Mouse (Mus musculus): Measurements from ENCODE around the gene Krtap2-4. TPM values are rescaled to one million over a fixed set of nuclear protein-coding genes. Genes with fewer than 3 reads are reported as not detected.
"Not testable (repeated sequence)": the region's sequence is repeated elsewhere in the genome, so short reads cannot be mapped to it uniquely, and the experiment has no call there.

Gene Krtap2-4
- polyA plus RNA-seq (2014; fragmentation: Nextera tagmentation; extraction: Ambion mirVana), result not detected in 2 replicates

DNA sequence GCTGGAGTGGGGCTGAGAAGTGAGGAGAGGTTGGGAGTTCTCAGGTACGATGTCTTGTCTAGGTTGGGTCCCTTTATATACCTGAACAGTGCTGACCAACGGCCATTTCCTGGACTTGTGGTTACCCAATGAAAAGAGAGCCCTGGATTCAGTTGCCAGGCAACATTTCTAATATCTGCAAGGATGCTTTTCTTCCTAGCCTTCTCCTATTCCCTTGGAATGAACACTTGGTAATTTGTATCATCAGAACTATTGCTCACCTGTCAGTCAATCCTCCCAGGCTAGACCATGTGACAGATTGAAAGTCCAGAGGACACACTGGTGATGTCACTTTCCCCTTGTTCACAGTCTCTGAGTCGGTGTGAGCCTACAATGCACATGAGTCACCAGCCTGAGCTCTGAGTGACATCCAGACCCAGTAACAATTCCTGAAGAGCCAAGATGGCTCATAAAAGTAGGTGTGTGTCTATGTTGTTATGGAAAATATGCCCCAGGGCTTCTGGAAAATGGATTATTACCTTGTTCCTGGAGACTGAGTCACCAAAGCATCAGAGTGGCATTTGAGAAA, at the start of gene Krtap2-4:
Krtap2-4 (minus strand) TSS at position 51 of the 568 bp plus-strand sequence.
- ATAC-seq (replicated peaks; ENCODE audit: insufficient number of reproducible peaks, low FRiP score, low TSS enrichment, low read depth) (no peak), DNase-seq (ENCODE audit: low spot score) (no peak)
- Histone ChIP-seq H3K27ac (replicated peaks; ENCODE audit: low read depth, low read length) (no peak within 1 kb of the TSS), H3K9ac (replicated peaks; ENCODE audit: low read length) (no peak within 1 kb of the TSS), H3K27me3 (ENCODE audit: control insufficient read depth, insufficient read depth, low read length) (no peaks in the 10 kb centered on the region), H3K4me3 (ENCODE audit: low read depth, low read length) (no peak within 1 kb of the TSS), H3K4me2 (ENCODE audit: low read depth, low read length) (no peak within 1 kb of the TSS), H3K36me3 (replicated peaks; ENCODE audit: control insufficient read depth, insufficient read depth, low read depth, low read length) (no peaks in the 10 kb centered on the region), H3K9me3 (replicated peaks; ENCODE audit: control insufficient read depth, low read length) (no peaks in the 10 kb centered on the region), H3K4me1 (ENCODE audit: control insufficient read depth, insufficient read depth, low read length) (no peaks in the 10 kb centered on the region)
- WGBS, result 76% methylated on average over 3 of the region's 3 CpGs

DNA sequence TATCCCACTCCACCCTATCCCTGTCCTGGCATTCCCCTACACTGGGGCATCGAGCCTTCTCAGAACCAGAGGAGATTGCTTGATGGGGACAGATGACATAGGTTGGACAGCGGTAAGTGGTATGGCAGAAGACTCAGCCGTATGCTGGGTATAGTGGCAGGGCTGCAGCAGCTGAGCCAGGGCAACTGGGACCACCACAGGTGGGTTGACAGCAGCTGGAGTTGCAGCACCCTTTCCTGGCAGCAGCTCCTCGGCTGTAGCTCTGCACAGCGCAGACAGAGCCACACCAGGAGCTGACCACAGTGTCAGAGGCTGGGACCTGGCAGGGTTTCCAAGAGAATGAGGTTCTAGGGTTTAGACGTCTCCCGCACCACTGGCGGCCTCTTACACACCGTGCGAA, 48.2 kb upstream of the Krtap2-4 start:
- no peak for DNase-seq (ENCODE audit: low spot score)
- Histone ChIP-seq H3K36me3 (replicated peaks; ENCODE audit: control insufficient read depth, insufficient read depth, low read depth, low read length) (no peaks in the 10 kb centered on the region), H3K4me1 (ENCODE audit: control insufficient read depth, insufficient read depth, low read length) (no peaks in the 10 kb centered on the region), H3K9me3 (replicated peaks; ENCODE audit: control insufficient read depth, low read length) (no peaks in the 10 kb centered on the region), H3K27ac (replicated peaks; ENCODE audit: low read depth, low read length) (no peak overlapping the region), H3K4me2 (ENCODE audit: low read depth, low read length) (no peak overlapping the region), H3K9ac (replicated peaks; ENCODE audit: low read length) (no peak overlapping the region), H3K4me3 (ENCODE audit: low read depth, low read length) (no peak overlapping the region), H3K27me3 (ENCODE audit: control insufficient read depth, insufficient read depth, low read length) (no peaks in the 10 kb centered on the region)
- 91% methylated on average over 10 of the region's 10 CpGs for WGBS
- no peak for ATAC-seq (replicated peaks; ENCODE audit: insufficient number of reproducible peaks, low FRiP score, low TSS enrichment, low read depth)

DNA sequence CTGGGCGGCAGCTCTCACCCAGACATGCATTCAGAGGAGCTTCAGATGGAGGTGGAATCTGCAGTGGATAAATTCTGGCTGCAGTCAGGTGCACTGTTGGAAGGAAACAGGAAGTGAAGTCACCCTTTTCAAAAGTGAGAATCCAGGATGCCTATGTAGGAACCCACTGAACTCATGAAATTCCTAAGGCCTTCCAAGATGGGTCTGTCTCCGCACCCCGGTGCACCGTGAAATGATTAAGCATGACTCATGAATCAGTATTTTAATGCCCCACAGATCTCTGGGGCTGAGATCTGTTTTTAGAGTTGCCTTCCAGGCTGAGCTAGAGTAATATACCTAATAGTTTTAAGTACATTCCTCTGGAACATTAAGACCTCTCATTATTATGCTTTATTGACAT, 44.6 kb upstream of the Krtap2-4 start:
- Histone ChIP-seq H3K4me3 (ENCODE audit: low read depth, low read length) (no peak overlapping the region), H3K36me3 (replicated peaks; ENCODE audit: control insufficient read depth, insufficient read depth, low read depth, low read length) (no peaks in the 10 kb centered on the region), H3K27me3 (ENCODE audit: control insufficient read depth, insufficient read depth, low read length) (no peaks in the 10 kb centered on the region), H3K9me3 (replicated peaks; ENCODE audit: control insufficient read depth, low read length) (no peaks in the 10 kb centered on the region), H3K4me2 (ENCODE audit: low read depth, low read length) (no peak overlapping the region), H3K27ac (replicated peaks; ENCODE audit: low read depth, low read length) (no peak overlapping the region), H3K4me1 (ENCODE audit: control insufficient read depth, insufficient read depth, low read length) (no peaks in the 10 kb centered on the region), H3K9ac (replicated peaks; ENCODE audit: low read length) (no peak overlapping the region)
- no peak for ATAC-seq (replicated peaks; ENCODE audit: insufficient number of reproducible peaks, low FRiP score, low TSS enrichment, low read depth)
- WGBS, result 86% methylated on average over 4 of the region's 4 CpGs
- DNase-seq (ENCODE audit: low spot score), result no peak

DNA sequence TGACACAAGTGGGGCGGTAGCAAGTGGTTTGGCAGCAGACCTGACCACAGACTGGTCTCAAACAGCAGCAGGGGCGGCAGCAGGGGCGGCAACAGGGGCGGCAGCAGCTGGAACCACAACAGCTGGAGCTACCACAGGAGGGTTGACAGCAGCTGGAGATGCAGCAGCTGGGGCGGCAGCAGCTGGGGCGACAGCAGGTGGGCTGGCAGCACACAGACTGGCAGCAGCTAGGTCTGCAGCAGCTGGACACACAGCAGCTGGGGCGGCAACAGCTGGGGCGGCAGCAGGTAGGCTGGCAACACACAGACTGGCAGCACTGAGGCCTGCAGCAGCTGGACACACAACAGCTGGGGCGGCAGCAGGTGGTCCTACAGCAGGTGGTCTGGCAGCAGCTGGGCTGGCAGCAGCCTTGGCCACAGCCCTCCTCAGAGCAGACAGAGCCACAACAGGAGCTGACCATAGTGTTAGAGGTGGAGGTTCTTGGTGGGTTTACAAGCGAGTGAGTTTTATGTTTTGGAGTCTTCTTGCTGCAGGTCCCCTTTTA, 43.9 kb upstream of the Krtap2-4 start, which contains the start of gene Gm11563:
Gm11563 (minus strand) TSS at position 494 of the 544 bp plus-strand sequence.
- not testable (repeated sequence) for H3K4me2 ChIP-seq (ENCODE audit: low read depth, low read length); H3K27me3 ChIP-seq (ENCODE audit: control insufficient read depth, insufficient read depth, low read length); H3K27ac ChIP-seq (replicated peaks; ENCODE audit: low read depth, low read length); H3K9me3 ChIP-seq (replicated peaks; ENCODE audit: control insufficient read depth, low read length); H3K9ac ChIP-seq (replicated peaks; ENCODE audit: low read length); DNase-seq (ENCODE audit: low spot score); ATAC-seq (replicated peaks; ENCODE audit: insufficient number of reproducible peaks, low FRiP score, low TSS enrichment, low read depth); H3K4me1 ChIP-seq (ENCODE audit: control insufficient read depth, insufficient read depth, low read length); H3K4me3 ChIP-seq (ENCODE audit: low read depth, low read length); H3K36me3 ChIP-seq (replicated peaks; ENCODE audit: control insufficient read depth, insufficient read depth, low read depth, low read length)
- 61% methylated on average over 10 of the region's 10 CpGs for WGBS

DNA sequence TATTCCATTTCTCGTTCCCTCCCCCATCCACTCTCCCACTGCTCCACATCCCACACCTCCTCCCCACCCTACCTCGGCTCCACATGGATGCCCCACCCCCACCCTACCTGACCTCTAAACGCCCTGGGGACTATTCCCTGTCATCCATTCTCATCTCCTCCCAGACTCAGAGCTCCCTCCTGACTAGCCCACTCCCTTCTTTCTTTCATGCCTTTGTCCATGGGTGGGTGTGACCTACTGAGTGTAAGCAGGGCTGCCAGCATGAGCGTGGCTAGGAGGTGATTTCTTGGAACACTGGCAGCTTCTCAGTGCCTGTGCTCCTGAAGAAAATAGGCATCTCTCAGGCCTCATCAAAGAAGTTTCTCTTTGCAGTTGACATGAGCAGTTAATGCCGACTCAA, 42.4 kb upstream of the Krtap2-4 start:
- Histone ChIP-seq H3K4me2 (ENCODE audit: low read depth, low read length) (no peak overlapping the region), H3K9me3 (replicated peaks; ENCODE audit: control insufficient read depth, low read length) (no peaks in the 10 kb centered on the region), H3K27ac (replicated peaks; ENCODE audit: low read depth, low read length) (no peak overlapping the region), H3K4me3 (ENCODE audit: low read depth, low read length) (no peak overlapping the region), H3K9ac (replicated peaks; ENCODE audit: low read length) (no peak overlapping the region), H3K27me3 (ENCODE audit: control insufficient read depth, insufficient read depth, low read length) (no peaks in the 10 kb centered on the region), H3K36me3 (replicated peaks; ENCODE audit: control insufficient read depth, insufficient read depth, low read depth, low read length) (no peaks in the 10 kb centered on the region), H3K4me1 (ENCODE audit: control insufficient read depth, insufficient read depth, low read length) (no peaks in the 10 kb centered on the region)
- 44% methylated on average over 5 of the region's 5 CpGs for WGBS
- DNase-seq (ENCODE audit: low spot score) (no peak), ATAC-seq (replicated peaks; ENCODE audit: insufficient number of reproducible peaks, low FRiP score, low TSS enrichment, low read depth) (no peak)

DNA sequence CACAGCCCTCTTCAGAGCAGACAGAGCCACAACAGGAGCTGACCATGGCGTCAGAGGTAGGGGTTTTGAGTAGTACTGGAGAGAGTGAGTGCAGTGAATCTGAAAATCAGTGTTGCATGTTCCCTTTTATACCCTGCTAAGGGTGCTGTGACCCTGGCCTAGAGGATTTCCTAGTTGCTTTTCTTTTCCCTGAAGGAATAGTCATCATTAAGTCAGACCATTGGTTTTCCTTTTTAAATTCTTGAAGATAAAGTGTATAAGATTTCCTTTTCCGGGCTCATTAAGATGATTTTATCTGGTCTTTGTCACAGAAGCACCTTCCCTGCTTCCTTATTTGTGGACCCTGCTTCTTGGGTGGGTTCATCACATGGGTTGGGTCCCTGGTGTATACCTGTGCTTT, 35.5 kb upstream of the Krtap2-4 start, which contains the start of gene Gm11555:
Gm11555 (minus strand) TSS at position 101 of the 400 bp plus-strand sequence.
- no peak within 1 kb of the TSS for H3K4me3 ChIP-seq (ENCODE audit: low read depth, low read length)
- H3K27ac ChIP-seq (replicated peaks; ENCODE audit: low read depth, low read length), result no peak within 1 kb of the TSS
- H3K9me3 ChIP-seq (replicated peaks; ENCODE audit: control insufficient read depth, low read length), result no peaks in the 10 kb centered on the region
- no peak within 1 kb of the TSS for H3K9ac ChIP-seq (replicated peaks; ENCODE audit: low read length)
- DNase-seq (ENCODE audit: low spot score) (no peak), ATAC-seq (replicated peaks; ENCODE audit: insufficient number of reproducible peaks, low FRiP score, low TSS enrichment, low read depth) (no peak)
- no peaks in the 10 kb centered on the region for H3K27me3 ChIP-seq (ENCODE audit: control insufficient read depth, insufficient read depth, low read length)
- H3K4me2 ChIP-seq (ENCODE audit: low read depth, low read length), result no peak within 1 kb of the TSS
- no peaks in the 10 kb centered on the region for H3K4me1 ChIP-seq (ENCODE audit: control insufficient read depth, insufficient read depth, low read length)
- 88% methylated on average over 2 of the region's 2 CpGs for WGBS
- H3K36me3 ChIP-seq (replicated peaks; ENCODE audit: control insufficient read depth, insufficient read depth, low read depth, low read length), result no peaks in the 10 kb centered on the region

DNA sequence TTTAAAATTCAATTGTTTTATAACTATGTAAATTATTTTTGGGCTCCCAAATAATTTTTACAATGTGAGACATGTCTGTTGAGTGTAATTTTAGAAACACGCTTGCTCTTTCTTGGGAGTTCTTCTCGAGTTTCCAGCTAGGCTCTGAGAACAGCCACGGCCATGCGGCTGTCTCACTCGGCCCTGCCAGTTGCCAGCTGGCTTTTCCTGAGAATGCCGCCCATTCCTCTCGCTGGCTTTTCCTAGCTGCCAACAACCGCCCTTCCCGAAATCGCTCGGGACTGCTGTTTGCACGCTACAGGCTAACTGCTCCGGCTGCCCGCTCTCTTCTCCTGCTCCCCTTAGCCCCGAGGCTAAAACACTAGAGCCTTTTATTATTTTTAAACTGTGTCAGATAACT, 31.8 kb upstream of the Krtap2-4 start:
- Histone ChIP-seq H3K36me3 (replicated peaks; ENCODE audit: control insufficient read depth, insufficient read depth, low read depth, low read length) (no peaks in the 10 kb centered on the region), H3K9me3 (replicated peaks; ENCODE audit: control insufficient read depth, low read length) (no peaks in the 10 kb centered on the region), H3K9ac (replicated peaks; ENCODE audit: low read length) (no peak overlapping the region), H3K27me3 (ENCODE audit: control insufficient read depth, insufficient read depth, low read length) (no peaks in the 10 kb centered on the region), H3K4me3 (ENCODE audit: low read depth, low read length) (no peak overlapping the region), H3K4me1 (ENCODE audit: control insufficient read depth, insufficient read depth, low read length) (no peaks in the 10 kb centered on the region), H3K4me2 (ENCODE audit: low read depth, low read length) (no peak overlapping the region), H3K27ac (replicated peaks; ENCODE audit: low read depth, low read length) (no peak overlapping the region)
- ATAC-seq (replicated peaks; ENCODE audit: insufficient number of reproducible peaks, low FRiP score, low TSS enrichment, low read depth), result no peak
- 82% methylated on average over 15 of the region's 15 CpGs for WGBS
- DNase-seq (ENCODE audit: low spot score), result no peak

DNA sequence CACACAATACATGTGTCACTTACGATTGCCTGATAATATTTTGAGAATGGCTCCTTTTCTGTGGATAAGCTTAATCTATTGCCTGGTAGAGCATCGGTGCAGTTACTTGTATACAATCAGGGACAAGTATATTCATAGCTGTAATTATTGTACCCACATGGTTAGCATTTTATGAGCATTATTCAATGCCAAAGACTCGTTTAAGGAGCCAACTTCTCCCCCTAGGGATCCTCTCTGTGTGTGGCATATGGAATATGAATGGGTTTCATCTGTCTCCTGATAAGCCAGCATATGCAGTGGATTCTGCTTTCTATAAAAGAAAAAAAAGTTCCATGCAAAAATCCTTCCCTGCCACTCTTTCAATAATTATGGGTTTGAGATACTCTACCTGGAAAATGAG, 29.7 kb upstream of the Krtap2-4 start:
- Histone ChIP-seq H3K4me3 (ENCODE audit: low read depth, low read length) (no peak overlapping the region), H3K36me3 (replicated peaks; ENCODE audit: control insufficient read depth, insufficient read depth, low read depth, low read length) (no peaks in the 10 kb centered on the region), H3K27ac (replicated peaks; ENCODE audit: low read depth, low read length) (no peak overlapping the region), H3K9ac (replicated peaks; ENCODE audit: low read length) (no peak overlapping the region), H3K27me3 (ENCODE audit: control insufficient read depth, insufficient read depth, low read length) (no peaks in the 10 kb centered on the region), H3K9me3 (replicated peaks; ENCODE audit: control insufficient read depth, low read length) (no peaks in the 10 kb centered on the region), H3K4me2 (ENCODE audit: low read depth, low read length) (no peak overlapping the region), H3K4me1 (ENCODE audit: control insufficient read depth, insufficient read depth, low read length) (no peaks in the 10 kb centered on the region)
- DNase-seq (ENCODE audit: low spot score) (no peak), ATAC-seq (replicated peaks; ENCODE audit: insufficient number of reproducible peaks, low FRiP score, low TSS enrichment, low read depth) (no peak)
- 78% methylated on average over 3 of the region's 3 CpGs for WGBS
